Mouse (Mus musculus) lung, postnatal 25 days (tissue): ENCODE results near the gene Olfr724.
"Not testable (repeated sequence)": the region's sequence is repeated elsewhere in the genome, so short reads cannot be mapped to it uniquely, and the experiment has no call there.

Source experiments
- DNase-seq: peaks from one replicate; pipeline ENCODE4 v3.0.0; 2022; ENCODE audit warnings: low spot score

The Olfr724 gene

DNA sequence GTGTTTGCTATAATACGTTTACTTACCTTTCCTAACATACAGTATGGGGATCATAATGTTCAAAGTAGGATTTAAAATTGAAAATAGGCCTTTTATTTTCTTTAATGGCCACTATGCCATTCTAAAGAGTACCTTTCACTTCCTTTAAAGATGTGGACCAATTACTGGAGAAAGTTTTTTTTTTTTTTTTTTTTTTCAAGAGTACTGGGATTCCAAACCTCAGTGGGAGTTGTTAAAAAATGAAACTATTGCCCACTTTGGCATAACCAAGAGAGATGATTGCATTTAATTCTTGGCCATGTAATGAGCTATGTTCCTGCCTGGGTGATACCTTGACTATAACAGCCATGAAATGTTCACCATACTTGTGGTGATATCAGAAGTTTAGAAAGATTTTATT, at the start of gene Olfr724:
Olfr724 (minus strand) TSS at position 101 of the 400 bp plus-strand sequence.
- not testable (repeated sequence) for DNase-seq

DNA sequence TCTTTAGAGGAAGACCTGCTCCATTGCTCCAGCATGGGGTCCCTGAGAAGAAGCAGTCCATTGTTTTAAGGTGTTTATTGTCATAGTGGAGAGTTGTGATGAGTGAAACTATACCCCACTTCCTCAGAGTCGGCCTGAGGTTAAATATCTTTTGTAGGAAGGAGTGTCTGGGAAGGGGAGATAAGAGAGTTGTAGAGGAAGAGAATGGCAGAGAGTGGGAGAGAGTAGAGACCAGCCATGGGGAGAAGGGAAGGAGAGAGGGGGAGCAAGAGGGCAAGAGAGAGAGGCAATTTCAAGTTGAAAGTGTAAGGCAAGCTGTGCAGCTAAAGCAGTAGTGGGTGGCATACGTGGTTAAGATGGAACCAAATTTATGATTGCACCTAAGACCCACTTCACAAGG, 7.2 kb downstream of the Olfr724 start:
- DNase-seq = no peak

GRCm38 (mm10) chr14:49931687-49932086, 31.4 kb downstream of the Olfr724 start, which contains the start of gene Olfr723:
TSS of gene Olfr723 (minus strand) at chr14:49931787.
- not testable (repeated sequence) for DNase-seq
